Mouse (Mus musculus) intestine, embryonic 16.5 days (tissue): ENCODE measurements around the gene Zfp874a. TPM values are rescaled to one million over a fixed set of nuclear protein-coding genes. Genes with fewer than 3 reads are reported as not detected.
"Not testable (repeated sequence)": the region's sequence is repeated elsewhere in the genome, so short reads cannot be mapped to it uniquely, and the experiment has no call there.

Experiments
- ATAC-seq: fragments of 200-750 bp; cut with Nextera tagmentation; 2 replicates; pipeline ENCODE4 v1.8.0; 2017; ENCODE audit warnings: moderate TSS enrichment, moderate library complexity
- H3K27ac ChIP-seq: fragments of 300-500 bp; sonication (generic); 2 replicates; pipeline ENCODE4 v1.5.1; 2014; ENCODE audit warnings: mild to moderate bottlenecking, low read length
- H3K27me3 ChIP-seq: fragments of 300-500 bp; sonication (generic); replicated peaks from 2 replicates; pipeline ENCODE4 v1.6.1; 2014; ENCODE audit warnings: low read length, control low read depth, mixed read lengths; ENCODE audit not compliant: control insufficient read depth, insufficient read depth
- H3K36me3 ChIP-seq: fragments of 300-500 bp; sonication (generic); 2 replicates; pipeline ENCODE4 v1.6.1; 2014; ENCODE audit warnings: low read length, control low read depth; ENCODE audit not compliant: control insufficient read depth, insufficient read depth
- H3K4me1 ChIP-seq: fragments of 300-500 bp; sonication (generic); 2 replicates; pipeline ENCODE4 v1.6.1; 2014; ENCODE audit warnings: low read length, control low read depth, mixed read lengths; ENCODE audit not compliant: control insufficient read depth, insufficient read depth
- H3K4me2 ChIP-seq: fragments of 300-500 bp; sonication (generic); 2 replicates; pipeline ENCODE4 v1.6.1; 2014; ENCODE audit warnings: low read depth, low read length, control low read depth
- H3K4me3 ChIP-seq: fragments of 300-500 bp; sonication (generic); 2 replicates; pipeline ENCODE4 v1.5.1; 2014; ENCODE audit warnings: mild to moderate bottlenecking, low read length
- H3K9ac ChIP-seq: fragments of 300-500 bp; sonication (generic); 2 replicates; pipeline ENCODE4 v1.6.1; 2014; ENCODE audit warnings: low read depth, low read length
- H3K9me3 ChIP-seq: fragments of 300-500 bp; sonication (generic); 2 replicates; pipeline ENCODE4 v1.6.1; 2016; ENCODE audit warnings: low read length, control low read depth; ENCODE audit not compliant: control insufficient read depth
- WGBS: fragments of 180-500 bp; shearing (Covaris S2); extraction: QIAGEN DNeasy Blood & Tissue Kit; methylation state at CpG from one replicate; pipeline ENCODE4 v1.1.7; 2014; 5-methylcytosine and 5-hydroxymethylcytosine counted together
- polyA plus RNA-seq: library from polyadenylated mRNA; unstranded; fragments of >200 nt; fragmentation: Nextera tagmentation; extraction: Ambion mirVana; gene quantifications from 2 replicates; pipeline ENCODE4 v1.2.1, GENCODE M21; 2015

Zfp874a gene
- polyA plus RNA-seq, 1 experiment from 2014 or later = 7.5 TPM

GRCm38 (mm10) chr13:67415759-67416158, 35.7 kb downstream of the Zfp874a start:
- Histone ChIP-seq H3K4me1 (no peaks in the 10 kb centered on the region; the same call in 1 of the 2 replicates), H3K4me3 (no peak overlapping the region), H3K27me3 (no peaks in the 10 kb centered on the region), H3K27ac (no peak overlapping the region), H3K4me2 (no peak overlapping the region), H3K36me3 (no peaks in the 10 kb centered on the region), H3K9ac (no peak overlapping the region), H3K9me3 (no peaks in the 10 kb centered on the region)
- 0 out of 2 replicates have a peak, but pooled peaks have one; percentile 56 for ATAC-seq
- WGBS = 83% methylated on average over 6 of the region's 6 CpGs

- not testable (repeated sequence) for H3K4me3 ChIP-seq, H3K36me3 ChIP-seq, H3K9me3 ChIP-seq, H3K27ac ChIP-seq, H3K9ac ChIP-seq, H3K4me1 ChIP-seq, H3K4me2 ChIP-seq, H3K27me3 ChIP-seq, ATAC-seq
- WGBS = 69% methylated on average over 3 of the region's 3 CpGs
Measured at GRCm38 (mm10) chr13:67413634-67414033, 37.8 kb downstream of the Zfp874a start.

- H3K27ac ChIP-seq = not testable (repeated sequence)
Measured at GRCm38 (mm10) chr13:67399183-67399903, 52.1 kb downstream of the Zfp874a start, which contains the start of gene Zfp429. Zfp429 (minus strand) TSS chr13:67399819.

GRCm38 (mm10) chr13:67376255-67376654, 75.2 kb downstream of the Zfp874a start:
- WGBS = 74% methylated on average over 3 of the region's 3 CpGs
- not testable (repeated sequence) for H3K4me2 ChIP-seq, H3K36me3 ChIP-seq, H3K9ac ChIP-seq, H3K9me3 ChIP-seq, H3K27ac ChIP-seq, H3K4me3 ChIP-seq, ATAC-seq, H3K27me3 ChIP-seq, H3K4me1 ChIP-seq

More at GRCm38 (mm10) chr13:67399183-67399903, 52.1 kb downstream of the Zfp874a start, which contains the start of gene Zfp429:
- 3% methylated on average over 14 of the region's 16 CpGs for WGBS
- H3K9me3 ChIP-seq, H3K4me1 ChIP-seq, H3K36me3 ChIP-seq, H3K27me3 ChIP-seq: not testable (repeated sequence)
- peak within 1 kb of the TSS; percentile 58 for H3K4me2 ChIP-seq
- peak; percentile 99 for ATAC-seq
- peak within 1 kb of the TSS; percentile 75 for H3K9ac ChIP-seq
- peak within 1 kb of the TSS; percentile 67 for H3K4me3 ChIP-seq

GRCm38 (mm10) chr13:67375050-67375911, 76.1 kb downstream of the Zfp874a start, which contains the start of the genes Gm28041 and Zfp456:
Gm28041 (minus strand) TSS chr13:67375733.
Zfp456 (minus strand) TSS chr13:67375810.
- ATAC-seq = peak; percentile 99
- H3K9me3 ChIP-seq, H3K27ac ChIP-seq, H3K36me3 ChIP-seq, H3K27me3 ChIP-seq, H3K4me1 ChIP-seq: not testable (repeated sequence)
- Histone ChIP-seq H3K4me2 (peak within 1 kb of the TSS; percentile 57), H3K4me3 (peak within 1 kb of the TSS; percentile 67), H3K9ac (peak within 1 kb of the TSS; percentile 65)
- whole genome bisulfite sequencing = 12% methylated on average over 13 of the region's 15 CpGs

Other genes starting within 250 kb of the Zfp874a start
- gene Zfp458, start 173.2 kb downstream of the Zfp874a start, polyA plus RNA-seq = 1.2 and 1.5 TPM in 2 replicates
- gene Zfp457, start 145.1 kb downstream of the Zfp874a start, polyA plus RNA-seq = 0.69 and 1.4 TPM in 2 replicates
- gene Zfp595, start 119.1 kb downstream of the Zfp874a start, polyA plus RNA-seq = 2.0 and 2.4 TPM in 2 replicates
- gene Gm28044, start 91.1 kb downstream of the Zfp874a start, polyA plus RNA-seq = 0.28 and 0.95 TPM in 2 replicates
- 0.77 and 1.0 TPM in 2 replicates for gene Zfp953, start 91.0 kb downstream of the Zfp874a start, polyA plus RNA-seq
- 0.48 TPM in 1 of 2 replicates, not detected in the other for gene Gm28041, start 75.9 kb downstream of the Zfp874a start, polyA plus RNA-seq
- gene Zfp456, start 75.8 kb downstream of the Zfp874a start, polyA plus RNA-seq = 1.5 and 1.9 TPM in 2 replicates
- gene Zfp429, start 51.8 kb downstream of the Zfp874a start, polyA plus RNA-seq = 6.7 and 7.3 TPM in 2 replicates
- gene Zfp459, start 30.2 kb downstream of the Zfp874a start, polyA plus RNA-seq = 1.7 and 2.3 TPM in 2 replicates
- gene Zfp874b, start 32.6 kb upstream of the Zfp874a start, polyA plus RNA-seq = 1.7 and 1.9 TPM in 2 replicates
- 8.3 and 9.8 TPM in 2 replicates for gene Zfp58, start 48.9 kb upstream of the Zfp874a start, polyA plus RNA-seq
- gene Gm26965, start 74.5 kb upstream of the Zfp874a start, polyA plus RNA-seq = not detected in 2 replicates
- gene Zfp87, start 74.6 kb upstream of the Zfp874a start, polyA plus RNA-seq = 17.9 and 19.3 TPM in 2 replicates
- gene Zfp748, start 102.2 kb upstream of the Zfp874a start, polyA plus RNA-seq = 9.2 and 9.7 TPM in 2 replicates
- 3.1 and 3.3 TPM in 2 replicates for gene Zfp729b, start 158.1 kb upstream of the Zfp874a start, polyA plus RNA-seq
- not detected in 2 replicates for gene Gm49345, start 186.1 kb upstream of the Zfp874a start, polyA plus RNA-seq
- 1.8 and 3.0 TPM in 2 replicates for gene Zfp729a, start 186.2 kb upstream of the Zfp874a start, polyA plus RNA-seq
- 7.4 and 9.2 TPM in 2 replicates for gene Zfp738, start 235.4 kb upstream of the Zfp874a start, polyA plus RNA-seq